Mouse (Mus musculus) kidney, postnatal 36 days (tissue): Measurements from ENCODE around the gene Dph1.

ENCODE experiments used
- DNase-seq, 2 experiments: peaks; one replicate each; pipeline ENCODE4 v3.0.0; 2021 to 2022; ENCODE audit warnings: mixed read lengths in 2 of 2

The Dph1 gene

DNA sequence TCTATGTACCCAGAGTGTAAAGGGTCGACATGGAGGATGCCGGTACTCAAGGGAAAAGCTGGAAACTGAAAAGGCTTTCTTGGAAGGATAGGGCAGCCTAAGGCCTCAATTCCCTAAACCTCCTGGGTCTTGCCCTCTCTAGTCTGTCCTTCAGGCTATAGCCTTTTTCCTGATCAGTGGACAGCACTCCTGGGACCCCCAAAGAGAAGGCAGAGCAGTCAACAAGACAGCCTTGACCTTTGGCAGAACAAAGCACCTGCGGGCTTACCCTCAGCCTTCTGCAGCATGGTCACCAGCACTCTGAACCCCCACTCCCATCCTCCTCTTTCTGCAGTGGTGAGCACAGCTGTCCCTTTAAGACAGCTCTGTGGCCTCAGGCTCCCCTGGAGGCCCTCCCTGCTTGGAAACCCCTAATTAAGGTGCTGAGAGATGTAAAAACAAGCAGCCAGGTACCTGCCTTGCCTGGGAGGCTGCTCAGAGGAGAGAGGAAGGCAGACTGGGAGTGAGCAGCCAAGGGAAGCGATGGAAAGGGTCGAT is at the start of gene Dph1:
Dph1 (minus strand) TSS at position 337 of the 537 bp plus-strand sequence.
- no peak for DNase-seq

DNA sequence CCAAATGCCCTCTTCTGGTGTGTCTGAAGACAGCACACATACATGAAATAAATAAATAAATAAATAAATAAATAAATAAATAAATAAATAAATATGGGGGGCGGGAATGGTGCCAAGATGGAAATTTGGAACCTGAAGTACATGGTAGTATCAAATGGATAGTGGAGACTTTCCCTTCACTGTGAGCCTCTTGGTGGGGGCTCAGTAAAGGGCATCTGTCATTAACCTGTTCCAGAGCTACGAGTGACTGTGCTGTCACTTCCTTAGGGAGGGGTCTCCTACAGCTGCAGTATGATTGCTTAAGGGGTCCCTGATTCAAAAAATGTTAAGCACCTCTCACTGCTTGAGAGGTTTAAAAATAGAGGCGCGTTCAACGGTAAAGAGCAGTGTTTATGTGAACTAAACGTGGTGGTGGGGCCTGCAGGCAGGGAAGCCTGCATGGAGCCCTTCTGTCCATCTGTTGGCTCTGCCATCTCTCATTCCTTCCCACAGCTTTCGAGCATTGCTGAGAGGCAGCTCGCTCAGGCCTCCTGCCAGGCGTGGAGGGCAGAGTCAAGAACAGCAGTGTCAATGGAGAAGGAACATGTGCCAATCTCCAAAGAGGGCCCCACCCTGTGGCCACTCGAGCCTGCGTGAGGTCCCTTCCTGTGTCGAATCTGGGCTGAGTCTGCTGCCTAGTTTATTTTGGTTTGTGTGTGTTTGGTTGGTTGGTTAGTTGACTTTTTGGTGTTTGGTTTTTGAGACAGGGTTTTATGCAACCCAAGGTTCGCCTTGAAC is 49.3 kb upstream of the Dph1 start:
- peak in 1 of 2 experiments; percentile 50 for DNase-seq

DNA sequence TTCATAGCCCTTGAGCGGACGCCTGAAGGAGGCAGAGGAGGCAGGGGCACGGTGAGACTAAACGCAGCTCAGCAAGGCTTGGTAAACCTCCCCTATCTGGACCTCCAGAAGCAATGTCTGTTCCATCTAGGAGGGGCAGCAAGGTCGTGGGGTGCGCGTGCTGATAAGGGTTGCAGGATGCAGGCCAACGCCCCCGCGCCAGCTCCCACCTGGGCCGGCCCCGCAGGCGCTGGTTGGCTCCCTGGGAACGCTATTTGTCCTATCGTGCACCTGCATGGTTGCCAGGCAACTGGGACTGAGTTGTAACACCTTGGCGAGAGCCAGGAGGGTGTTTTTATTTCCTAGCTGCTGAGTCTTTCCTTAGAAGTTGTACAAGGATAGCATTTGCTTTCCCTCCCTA is 43.7 kb upstream of the Dph1 start:
- peak; percentile 64 to 66 for DNase-seq

DNA sequence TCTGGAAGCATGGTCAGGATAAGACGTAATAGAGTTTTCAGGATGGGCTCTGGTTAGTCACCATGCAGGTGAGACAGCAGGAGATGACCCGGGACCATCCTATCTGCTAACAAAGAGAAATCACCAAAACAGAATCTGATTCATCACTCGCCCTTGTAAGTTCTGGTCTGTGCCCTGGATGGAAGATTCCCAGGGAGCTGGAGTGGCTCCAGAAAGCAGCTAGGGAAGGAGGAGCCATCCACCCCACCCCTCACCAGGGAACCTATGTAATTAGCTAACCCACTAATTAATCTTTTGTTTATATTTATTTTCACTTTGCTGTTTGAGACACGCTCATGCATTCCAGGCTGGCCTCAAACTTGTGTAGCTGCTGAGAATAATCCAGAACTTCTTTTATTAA is 41.4 kb upstream of the Dph1 start:
- no peak for DNase-seq

DNA sequence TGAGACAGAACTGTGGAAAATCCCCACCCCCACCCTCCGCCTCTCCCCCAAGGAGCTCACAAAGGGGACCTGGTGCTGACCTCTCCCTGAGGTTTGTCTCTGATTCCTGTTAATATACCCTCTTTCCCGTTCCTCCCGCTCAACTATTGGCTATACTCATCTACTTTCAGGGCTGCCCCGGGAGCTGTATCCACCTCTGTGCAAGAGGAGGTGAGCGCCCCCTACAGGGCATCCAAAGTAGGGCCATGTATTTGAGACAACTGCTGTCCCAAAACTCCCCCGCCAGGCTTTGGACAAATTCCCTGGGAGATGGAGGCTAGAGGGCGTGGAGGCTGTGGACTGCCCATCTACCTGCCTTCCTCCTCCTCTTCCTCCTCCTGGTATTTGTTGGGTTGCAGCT is 40.7 kb upstream of the Dph1 start:
- peak; percentile 80 to 90 for DNase-seq

DNA sequence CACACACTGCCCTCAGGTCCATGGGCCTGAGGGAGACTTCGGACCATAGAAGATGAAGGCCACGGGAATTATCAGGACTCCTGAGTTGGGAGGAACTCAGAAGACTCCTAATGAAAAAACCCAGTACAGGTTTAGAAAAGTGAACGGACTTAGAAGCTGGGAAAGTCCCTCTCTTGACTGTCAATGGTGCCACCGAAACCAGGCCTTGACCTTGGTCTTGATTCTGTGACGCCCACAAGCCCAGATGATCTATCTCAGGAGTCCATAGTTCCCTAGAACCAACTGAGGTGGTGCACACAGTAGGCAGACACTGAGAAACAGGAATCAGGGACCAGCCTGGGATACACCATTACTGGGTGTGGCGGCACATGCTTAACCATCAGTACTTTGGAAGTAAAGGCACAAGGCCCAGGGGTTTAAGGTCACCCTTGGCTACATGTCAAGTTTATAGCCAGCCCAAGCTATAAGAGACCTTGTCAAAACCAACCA is 39.3 kb upstream of the Dph1 start:
- no peak for DNase-seq

DNA sequence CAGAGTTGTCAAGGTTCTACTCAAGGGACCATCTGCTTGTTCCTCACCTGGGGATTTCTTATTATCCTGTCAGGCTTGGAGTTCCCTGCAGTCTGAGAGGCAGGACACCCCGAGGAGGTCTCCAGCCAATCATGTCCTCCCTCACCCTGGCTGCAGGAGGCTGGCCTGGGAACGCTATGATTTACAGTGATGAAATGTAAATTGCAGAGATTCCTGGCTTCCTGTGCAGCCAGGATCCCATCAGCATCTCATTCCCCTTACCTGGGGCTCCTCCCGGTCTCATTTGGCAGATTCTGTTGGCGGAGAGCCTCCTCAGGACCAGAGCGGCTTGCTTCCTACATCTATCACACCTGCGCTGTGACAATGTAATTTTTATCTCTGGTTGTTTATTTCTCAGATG is 38.2 kb upstream of the Dph1 start:
- DNase-seq = no peak

DNA sequence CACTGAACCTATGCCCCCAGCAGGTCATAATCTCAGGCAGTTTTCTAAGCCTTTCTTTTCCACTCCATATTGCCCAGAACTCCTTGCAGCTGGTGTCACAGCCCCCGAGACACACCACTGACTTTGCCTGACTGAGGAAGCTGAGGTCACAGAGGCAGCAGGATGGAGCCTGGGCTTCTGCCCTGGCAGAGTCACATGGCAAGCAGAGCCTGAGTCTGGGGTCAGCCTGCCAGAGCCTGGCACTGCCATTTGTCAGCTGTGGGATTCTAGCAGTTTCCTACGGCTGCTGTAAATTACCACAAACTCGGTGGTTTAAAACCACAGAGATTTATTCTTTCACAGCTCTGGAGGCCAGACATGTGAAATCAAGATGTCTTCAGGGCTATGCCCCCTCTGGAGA is 36.6 kb upstream of the Dph1 start:
- no peak for DNase-seq

DNA sequence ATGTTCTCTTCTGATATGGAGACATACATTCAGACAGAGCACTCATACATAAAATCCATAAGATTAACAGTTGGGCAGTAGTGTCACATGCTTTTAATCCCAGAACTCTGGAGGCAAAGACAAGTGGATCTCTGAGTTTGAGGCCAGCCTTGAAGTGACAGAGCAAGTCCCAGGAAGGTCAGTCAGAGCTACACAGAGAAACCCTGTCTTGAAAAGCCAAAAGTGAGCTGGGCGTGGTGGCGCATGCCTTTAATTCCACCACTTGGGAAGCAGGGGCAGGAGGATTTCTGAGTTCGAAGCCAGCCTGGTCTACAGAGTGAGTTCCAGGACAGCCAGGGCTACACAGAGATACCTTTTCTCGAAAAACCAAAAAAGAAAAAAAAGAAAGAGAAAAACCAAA is 33.8 kb upstream of the Dph1 start:
- no peak for DNase-seq

DNA sequence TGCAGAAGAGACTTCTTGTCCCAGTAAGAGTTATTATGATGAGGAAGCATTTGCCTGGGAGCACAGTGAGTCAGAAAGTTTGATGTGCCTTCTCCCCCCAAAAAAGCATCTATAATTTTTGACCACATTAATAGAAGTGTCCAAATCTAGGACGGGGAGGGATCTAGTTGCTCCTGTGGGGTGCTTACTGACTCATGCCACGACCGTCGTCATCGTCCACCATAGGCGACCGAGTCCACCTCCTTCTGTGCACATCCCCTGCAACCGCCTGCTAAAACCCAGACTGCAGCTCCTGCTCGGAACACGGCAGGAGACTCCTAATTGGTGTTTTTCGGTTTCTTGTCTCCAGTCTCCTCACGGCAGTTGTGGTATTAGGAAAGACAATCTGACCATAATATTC is 33.0 kb upstream of the Dph1 start:
- no peak for DNase-seq

DNA sequence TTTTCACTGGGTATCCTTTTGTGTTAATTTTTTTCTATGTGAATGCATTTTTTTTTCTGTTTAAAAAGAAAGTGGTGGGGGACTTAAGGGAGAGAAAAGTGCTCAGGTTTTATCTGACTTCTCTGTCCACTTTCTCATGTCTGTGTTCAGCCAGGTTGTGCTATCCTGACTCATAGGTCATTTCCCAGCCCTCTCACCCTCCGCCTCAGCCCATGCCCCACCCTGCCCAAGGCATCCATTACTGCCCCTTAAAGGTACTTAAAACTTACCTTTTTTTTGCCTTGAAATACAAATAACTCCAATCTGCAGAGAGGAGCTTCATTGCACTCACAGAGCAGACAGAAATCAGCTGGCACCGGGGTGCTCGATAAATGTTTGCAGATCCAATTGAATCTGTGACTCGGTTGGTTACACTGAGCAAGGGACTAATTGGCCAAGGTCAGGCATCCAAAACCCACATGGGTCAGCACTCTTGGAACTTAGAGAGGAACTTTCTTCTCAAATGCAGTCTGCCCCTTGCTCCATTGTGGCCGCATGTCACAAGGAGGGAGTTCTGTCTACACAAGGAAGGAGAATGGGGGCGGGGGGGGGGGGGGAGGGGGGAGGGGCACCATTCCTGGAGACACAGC is 29.6 kb upstream of the Dph1 start:
- DNase-seq = no peak

DNA sequence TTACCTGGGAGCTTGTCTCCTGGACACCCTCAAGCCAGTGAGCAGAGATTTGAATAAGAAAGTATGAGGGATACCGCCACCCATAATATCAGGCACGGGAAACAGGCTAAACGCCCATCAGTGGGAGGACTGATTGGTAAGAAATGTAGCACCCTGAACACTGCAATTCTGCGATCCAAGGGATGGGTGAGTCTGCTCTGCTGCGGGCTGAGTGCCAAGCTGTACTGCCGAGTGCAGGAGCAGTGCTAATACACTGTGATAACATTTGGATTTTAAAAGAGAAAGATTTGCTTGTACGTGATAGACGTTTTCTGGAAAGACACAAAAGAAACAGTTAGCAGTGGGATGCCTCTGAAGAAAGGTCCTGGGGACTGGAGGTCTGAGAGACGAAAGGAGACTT is 29.1 kb upstream of the Dph1 start:
- peak in 1 of 2 experiments; percentile 64 for DNase-seq

DNA sequence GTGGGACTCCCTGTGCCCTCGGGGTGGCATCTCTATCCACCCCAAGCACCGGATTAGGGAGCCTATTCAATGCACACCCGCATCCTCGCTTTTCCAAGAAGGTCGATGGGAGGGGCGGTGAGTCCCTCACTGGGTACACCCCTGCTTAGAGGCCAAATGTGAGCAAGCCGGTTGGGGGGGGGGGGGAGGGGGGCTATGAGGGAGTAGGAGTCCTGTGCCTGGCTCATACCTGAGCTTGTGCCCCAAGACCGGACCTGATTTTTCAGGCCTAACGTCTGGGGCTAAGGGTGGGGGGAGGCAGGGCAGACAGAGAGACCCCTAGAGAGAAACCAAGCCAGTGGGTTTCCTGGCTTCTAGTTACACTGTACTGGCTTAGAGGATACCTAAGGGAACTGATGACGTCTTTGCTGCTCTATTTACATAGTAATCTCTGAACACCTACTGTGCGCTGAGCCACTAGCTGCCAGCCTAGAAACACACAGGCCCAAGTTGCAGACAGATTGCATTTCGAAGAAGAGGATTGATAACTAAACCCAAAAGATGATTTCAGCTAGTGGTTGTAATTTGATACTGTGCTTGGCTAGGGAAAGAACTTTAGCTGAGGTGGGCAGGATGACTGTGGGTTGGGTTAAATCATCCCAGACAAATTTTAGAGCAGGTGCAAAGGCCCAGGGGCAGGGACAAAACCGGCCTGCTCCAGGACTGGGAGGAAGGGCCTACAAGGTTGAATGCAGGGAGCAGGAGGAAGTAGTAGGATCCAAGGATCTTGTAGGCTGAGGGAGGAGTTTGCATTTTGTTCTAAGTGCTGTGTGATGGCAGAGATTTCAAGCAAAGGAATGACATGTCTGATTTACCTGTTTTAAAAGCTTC is 23.3 kb upstream of the Dph1 start:
- DNase-seq = peak; percentile 39 to 40

DNA sequence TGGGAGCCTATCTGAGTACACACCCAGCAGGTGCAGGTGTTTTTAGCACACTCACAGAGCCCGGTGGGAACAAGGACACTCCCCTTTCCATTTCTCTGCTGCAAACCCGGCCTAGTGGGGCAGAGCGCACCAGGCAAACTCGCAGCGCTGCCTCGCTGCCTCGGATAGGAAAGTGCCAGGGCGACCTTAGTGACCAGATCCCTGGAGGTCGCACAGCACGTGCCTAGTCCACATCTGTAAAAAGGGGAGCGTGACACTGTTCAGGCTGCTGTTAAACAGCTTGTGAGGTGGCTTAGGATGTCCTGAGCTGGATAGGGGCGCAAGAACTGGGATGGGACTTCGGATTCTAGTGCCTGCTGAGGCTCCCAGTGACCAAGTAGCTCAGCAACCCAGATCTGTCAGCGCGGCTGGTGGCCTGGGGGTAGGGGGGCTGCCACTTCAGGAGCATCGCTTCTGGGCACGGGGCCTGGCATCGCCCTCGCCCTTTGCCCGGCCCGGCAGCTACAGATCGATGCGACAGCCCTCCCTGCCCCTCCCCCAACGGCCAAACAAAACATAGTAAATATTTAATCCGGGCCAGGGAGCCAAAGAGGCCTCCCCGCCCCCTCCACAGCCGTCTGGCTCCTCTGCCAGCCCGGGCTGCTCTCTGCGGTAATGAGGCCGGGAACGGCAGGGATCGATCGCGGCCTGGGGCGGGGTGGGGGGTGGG is 22.5 kb upstream of the Dph1 start:
- DNase-seq = peak; percentile 95 to 97

DNA sequence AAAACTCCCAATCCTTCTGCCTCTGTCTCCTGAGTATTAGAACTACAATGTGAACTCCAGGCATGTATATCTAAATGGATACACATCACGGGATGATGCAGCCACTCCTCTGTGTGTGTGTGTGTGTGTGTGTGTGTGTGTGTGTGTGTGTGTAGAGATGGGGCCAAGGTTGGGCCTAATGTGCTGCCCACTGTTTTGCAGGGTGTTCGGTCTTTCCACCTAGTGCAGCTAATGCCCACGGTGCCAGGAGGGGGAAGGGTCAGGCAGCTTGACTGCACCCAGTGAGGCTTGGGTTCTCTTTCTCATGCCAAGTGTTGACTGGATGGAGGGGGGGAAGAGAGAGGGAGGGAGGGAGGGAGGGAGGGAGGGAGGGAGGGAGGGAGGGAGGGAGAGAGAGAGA is 21.8 kb upstream of the Dph1 start:
- DNase-seq = peak; percentile 80

DNA sequence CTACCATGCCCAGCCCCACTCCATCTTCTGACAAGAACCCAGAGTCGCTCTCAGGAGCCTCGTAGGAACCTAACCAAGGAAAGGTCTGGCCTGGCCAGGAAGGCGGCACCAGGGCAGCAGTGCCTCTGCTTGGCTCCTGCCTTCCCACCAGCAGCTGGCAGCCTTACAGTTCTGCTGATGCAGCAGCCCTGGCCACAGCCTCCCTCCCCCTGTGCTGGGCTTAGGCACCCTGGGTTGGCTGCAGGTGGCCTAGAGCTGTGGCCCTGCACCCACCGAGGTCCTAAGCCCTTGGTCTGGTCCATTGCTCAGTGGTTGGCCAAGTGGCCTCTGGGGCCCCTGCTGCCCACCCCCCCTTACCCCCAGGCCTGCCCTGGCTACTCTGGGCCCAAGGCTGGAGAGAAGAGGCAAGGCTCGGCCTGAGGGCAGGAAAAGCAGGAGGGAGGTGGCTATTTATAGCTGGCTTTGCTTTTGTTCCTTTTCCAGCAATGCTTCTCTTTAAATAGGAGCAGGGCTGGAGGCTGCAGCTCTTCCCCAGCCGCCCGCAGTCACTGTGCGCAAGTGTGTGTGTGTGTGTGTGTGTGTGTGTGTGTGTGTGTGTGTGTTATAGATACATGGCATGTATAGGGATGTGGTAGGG is 21.1 kb upstream of the Dph1 start:
- DNase-seq = peak; percentile 77 to 84

DNA sequence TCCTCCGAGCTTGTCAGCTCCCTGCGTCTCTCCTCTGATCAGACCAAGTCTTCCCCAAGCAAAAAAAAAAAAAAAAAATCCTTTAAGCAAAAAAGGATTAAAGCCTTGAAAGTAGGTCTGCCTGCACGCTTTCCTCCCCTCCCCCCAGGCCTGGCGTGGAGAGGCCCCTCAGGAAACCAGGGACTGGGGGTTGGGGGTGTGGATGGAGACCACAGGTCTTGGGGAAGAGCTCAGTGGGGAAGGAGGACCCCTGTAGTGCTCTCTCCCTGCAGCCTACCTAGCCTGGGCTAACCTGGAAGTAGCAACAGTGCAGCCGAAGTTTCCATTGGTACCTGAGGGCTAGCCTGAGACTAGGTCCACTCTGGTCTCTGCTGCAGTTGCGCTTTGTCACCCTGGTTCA is 19.7 kb upstream of the Dph1 start:
- DNase-seq = no peak

DNA sequence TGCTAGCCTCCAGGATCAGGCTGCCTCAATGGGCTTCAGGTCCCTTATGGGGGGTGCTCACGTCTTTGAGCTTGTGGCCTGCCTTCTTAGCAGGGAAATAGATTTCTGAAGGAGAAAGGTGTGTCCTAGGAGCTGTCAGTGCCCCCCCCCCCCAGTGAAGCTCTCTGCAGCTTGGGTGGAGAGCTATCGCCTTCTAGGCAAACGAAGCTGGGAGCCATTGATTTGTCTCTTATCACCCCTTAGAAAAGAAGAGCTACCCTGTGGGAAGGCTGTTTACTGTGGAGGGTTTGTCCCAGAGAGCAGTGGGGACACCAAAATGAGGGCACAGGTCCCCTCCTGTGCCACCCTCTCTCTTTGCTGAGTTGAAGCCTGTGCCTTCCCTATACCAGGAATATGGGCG is 19.1 kb upstream of the Dph1 start:
- no peak for DNase-seq

DNA sequence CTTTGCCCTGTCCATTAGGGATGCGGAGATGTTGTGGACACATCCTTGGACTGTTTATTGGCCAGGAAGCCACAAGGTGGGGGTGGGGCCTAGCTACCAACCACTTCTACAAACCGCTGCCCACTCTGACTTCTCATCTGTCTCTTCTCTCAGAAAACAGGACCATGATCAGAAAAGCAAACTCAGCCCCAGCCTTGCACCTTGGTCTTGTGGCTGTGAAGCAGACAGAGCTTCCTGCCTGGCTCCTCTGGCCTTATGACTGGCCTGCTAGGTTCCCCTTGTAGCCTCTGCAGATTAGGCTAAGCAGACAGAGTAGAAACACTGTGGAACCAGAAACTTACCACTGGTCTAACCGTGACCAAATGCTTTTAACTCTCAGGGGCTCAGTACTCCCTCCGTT is 18.3 kb upstream of the Dph1 start:
- no peak for DNase-seq

DNA sequence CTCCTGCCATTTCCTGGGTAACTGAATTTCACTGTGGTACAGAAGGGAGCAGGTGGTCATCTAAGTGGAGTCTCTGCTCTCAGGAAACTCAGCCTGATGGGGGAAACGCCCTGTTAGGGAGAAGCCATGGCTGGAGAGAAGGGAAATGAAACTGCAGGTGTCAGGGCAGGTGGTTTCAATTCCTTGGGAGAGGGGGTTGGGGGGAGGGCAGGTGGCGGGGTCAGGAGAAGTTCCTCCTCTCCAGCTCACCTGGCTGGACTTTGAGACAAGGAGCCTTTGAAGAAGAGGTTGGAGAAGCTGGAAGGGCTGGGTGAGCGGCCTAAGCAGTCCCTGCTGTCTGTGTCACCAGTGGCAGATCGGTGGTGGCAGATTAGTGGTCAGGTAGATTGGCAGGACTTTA is 15.3 kb upstream of the Dph1 start:
- peak in 1 of 2 experiments; percentile 34 for DNase-seq

DNA sequence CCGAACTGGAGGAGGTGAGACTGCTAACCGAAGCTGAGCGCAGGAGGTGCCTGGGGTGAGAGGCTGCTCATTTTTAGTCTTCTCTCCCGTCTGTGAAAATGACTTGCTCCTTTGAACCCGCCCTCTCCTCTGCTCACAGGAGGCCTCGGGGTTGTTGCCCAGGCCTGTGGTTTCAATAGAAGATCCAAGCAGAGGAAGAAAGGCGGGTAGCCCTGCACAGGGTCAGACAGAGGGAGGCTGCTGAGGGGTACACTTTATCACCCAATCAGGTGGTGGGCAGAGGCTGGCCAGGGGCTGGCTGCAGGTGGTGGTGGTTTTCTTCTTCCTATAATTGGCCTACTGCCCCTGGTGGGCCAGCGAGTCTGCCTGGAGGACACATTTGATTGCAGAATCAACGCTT is 13.4 kb upstream of the Dph1 start:
- no peak for DNase-seq

DNA sequence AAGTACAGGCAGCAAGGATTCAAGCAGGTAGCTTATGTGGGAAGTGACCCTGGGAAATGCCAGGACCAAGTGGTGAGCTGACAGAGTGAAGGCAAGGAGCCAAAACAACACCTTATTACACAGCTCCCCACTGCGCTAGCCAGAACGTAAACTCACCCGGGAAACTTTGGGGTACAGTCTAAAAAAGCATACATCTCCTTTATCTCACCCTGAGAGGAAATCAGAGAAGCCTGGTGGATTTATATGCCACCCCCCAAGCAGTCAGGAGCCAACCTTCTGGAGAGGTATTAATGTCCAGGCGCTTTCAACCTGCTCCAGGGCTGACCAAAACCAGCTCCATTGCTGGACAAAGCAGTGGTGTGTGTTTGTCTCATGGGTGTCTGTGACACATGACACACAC is 12.9 kb upstream of the Dph1 start:
- DNase-seq = no peak
